Mouse (Mus musculus) kidney, adult 2 months (tissue): ENCODE measurements around the gene Clcn2.

Experiments
- CTCF ChIP-seq: fragments of 200-500 bp; conservative IDR thresholded peaks from 2 replicates; pipeline ENCODE4 v1.5.1; 2011; ENCODE audit warnings: low read depth, mild to moderate bottlenecking, control low read depth, low read length, moderate library complexity, mixed read lengths; ENCODE audit not compliant: insufficient read depth, insufficient read length
- POLR2A ChIP-seq: fragments of 200-500 bp; IDR thresholded peaks from one replicate; pipeline ENCODE4 v1.6.1; 2011; ENCODE audit warnings: low read depth, low read length, control low read depth

DNA sequence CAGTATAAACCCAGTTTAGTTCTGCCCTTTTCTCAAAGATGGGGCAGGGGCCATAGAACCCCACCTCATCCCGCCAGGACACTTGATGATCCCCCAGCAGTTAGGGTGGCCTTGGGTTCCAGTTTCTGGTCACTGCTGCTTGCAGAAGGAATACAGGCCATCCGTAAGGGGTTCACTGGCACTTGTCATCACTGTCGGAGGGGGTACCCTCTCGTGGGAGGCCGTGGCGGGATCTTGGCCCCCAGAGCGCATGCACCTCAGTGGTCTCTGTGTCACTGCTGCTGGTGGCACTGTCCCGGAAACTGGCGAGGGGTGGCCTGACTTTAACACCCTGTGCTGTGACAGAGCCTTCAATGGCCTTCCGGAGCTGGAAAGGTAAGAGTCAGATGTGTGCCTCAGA lies 14.5 kb downstream of the Clcn2 start:
- TF ChIP-seq CTCF: no peak
- no peak for TF ChIP-seq POLR2A
